Mouse (Mus musculus) heart, postnatal 0 days (tissue): Measurements from ENCODE around the gene Fyb2.

Experiments
- CTCF ChIP-seq: IDR thresholded peaks from 2 replicates; pipeline ENCODE4 v1.5.1; 2016; ENCODE audit warnings: antibody characterized with exemption, control low read depth, low read depth
- EP300 ChIP-seq: IDR thresholded peaks from 2 replicates; pipeline ENCODE4 v1.6.1; 2016; ENCODE audit warnings: antibody characterized with exemption, low read depth

DNA sequence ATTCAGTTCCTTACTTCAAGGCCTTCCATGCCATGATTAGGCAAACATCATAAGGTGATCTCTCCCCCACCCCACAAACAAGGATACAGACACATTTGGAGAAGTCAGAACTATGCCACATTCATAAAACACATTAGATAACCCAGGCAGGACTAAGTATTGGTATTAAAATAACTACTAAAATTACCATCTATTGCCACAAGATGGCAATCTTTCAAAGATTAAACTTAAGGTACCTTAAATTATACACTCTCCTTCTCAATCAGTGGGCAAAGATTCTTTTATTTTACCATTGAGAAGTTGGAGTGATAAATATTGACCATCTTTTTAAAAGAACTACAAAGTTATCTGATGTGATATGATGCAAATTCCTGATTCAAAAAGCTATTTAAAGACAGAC is 121.0 kb downstream of the Fyb2 start:
- TF ChIP-seq CTCF (peak; percentile 31; the same call in 1 of the 2 replicates), EP300 (no peak)
